Mouse (Mus musculus) embryo, embryonic 10 days (tissue): ENCODE data around the gene Prkar1b.

Experiments
- DNase-seq: peaks from one replicate; pipeline ENCODE4 v3.0.0-alpha.2; 2015; ENCODE audit warnings: low spot score

Prkar1b gene

DNA sequence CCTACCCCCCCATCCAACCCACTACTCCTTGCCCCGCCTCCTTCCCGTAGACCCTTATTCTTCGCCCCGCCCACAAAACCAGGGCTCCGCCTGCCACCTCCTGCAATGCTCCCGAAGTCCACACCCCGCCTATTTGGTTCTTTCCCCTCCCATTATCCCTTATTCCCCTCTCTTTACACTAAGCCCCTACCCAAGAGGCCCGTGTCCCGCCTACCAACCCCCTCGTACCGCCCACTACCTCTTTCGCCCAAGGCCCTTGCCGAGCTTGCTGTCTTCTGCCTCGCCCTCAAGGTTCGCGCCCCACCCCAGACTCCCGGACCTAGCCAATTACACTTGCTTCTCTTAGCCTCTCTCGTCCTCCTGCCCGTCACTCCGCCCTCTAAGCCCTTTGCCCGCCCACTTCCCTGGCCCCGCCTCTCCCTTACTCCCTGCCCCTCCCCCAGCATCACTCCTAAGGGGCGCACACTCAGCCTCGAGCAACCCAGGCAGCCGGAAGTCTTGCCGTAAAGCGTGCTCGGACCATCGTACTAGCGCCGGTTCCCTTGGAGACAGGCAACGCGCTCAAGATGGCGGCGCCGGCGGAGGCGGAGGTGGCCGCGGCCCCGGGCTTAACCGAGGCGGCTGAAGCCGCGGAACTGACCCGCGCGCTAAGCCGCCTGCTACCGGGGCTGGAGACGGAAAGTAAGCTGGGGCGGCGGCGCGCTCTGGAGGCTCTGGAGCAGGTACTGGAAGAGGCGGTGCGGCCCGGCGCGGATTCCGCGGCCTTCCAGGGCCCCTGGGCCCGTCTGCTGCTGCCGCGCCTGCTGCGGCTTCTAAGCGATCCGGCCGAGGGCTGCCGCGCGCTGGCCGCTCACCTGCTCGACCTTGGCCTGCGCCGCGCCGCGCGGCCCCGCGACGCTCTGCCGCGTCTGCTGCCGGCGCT lies at the start of gene Prkar1b, which contains the start of gene Dnaaf5:
Prkar1b (minus strand) TSS at position 321 of the 922 bp plus-strand sequence.
Dnaaf5 (plus strand) TSS at position 543 of the 922 bp plus-strand sequence.
- DNase-seq, result peak; percentile 99

DNA sequence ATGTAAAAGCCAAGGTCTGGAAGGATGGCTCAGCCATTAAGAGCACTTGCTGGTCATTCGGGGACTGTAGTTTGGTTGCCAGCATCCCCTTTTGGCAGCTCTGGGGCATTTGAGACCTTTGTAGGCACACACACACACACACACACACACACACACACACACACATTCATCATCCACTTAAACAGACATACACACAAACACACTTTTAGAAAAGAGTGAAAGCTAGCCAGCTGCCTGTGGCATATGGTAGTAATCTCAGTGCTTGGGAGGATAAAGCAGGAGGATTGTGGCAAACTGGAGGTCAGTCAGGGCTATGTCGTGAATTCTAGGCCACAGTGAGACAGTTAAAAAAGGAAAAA lies 49.8 kb upstream of the Prkar1b start:
- peak; percentile 13 for DNase-seq

DNA sequence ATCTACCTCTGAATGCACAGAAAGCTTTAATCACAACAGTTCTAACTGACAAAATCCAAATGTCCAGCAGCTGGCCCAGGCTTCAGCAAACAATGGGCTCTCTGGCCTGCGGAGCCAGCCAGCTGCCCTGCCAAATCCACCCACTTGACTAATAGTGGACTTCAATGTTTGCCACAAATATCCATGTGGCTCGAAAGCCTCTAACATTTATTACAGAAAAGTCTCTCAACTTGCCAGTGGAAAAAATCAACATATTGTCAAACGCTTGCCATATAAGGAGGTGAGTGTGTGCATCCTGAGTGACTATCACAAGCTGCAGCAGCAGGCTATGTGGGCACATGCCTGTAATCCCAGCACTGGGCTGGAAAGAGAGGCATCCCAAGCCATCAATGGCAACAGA lies 49.0 kb upstream of the Prkar1b start:
- DNase-seq, result no peak

DNA sequence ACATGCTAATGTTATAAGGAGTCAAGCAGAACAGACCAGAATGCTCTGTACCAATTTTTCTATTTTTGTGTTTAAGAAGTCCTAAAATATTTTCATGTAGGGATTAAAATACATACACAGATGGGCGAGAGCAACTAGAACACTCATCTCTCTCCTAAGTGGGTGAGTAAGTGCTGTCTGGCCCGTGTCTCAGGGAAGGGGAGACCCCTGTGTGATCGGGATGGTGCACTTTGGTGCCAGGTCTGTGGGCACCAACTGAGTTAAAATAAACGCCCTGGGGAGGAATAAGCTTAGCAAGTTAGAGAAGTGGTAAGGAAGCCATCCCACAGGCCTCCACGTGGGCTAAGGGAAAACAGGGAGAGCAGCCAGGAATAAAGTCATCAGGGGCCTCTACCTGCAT lies 41.2 kb upstream of the Prkar1b start:
- no peak for DNase-seq

DNA sequence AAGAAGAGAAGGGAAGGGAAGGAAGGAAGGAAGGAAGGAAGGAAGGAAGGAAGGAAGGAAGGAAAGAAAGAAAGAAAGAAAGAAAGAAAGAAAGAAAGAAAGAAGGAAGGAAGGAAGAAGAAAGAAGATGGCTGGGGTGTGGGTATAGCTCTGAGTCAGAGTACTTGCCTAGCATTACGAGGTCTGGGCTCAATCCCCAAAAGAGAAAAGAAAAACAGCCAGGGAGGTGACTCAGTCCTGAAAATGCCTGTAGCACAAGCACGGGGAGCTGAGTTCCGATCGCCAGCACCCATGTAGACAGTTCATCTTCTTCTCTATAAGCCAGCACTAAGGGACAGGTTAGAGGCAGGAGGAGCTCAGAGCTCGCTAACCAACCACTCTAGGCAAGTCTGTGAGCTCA lies 39.9 kb upstream of the Prkar1b start:
- DNase-seq, result no peak

DNA sequence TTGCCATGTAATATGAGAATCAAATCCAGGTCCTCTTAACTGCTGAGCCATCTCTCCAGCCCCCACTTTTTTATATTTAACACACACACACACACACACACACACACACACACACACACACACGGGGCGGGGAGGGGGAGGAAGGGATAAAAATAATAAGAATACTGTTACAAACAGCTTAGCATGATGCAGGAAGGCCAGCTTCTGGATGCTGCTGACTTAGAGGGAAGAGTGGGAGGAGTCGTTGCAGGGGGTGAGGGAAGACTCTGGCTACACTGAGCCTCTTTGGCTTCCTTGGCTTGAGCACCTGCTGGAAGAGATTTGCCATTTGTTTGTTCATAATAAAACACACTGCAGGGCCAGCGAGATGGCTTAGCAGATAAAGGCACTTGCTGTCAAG lies 35.1 kb upstream of the Prkar1b start:
- no peak for DNase-seq

DNA sequence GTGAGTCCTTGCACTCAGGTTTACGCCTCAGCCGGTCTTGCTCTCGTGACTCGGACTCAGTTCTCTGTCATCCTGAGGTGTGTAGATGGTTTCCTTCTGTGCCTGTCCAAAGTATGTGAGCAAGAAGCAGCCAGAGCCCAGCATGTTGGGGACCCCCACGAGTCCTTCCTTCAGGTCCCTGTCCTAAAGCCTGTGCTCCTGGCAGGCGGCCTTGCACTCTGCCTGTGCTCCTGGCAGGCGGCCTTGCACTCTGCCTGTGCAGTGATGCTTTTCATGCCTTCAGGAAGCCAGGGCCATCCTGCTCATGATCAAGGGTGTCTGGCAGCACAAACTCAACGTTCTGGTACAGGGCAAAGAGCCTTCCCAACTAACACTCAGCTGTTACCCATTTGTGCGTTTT lies 33.8 kb upstream of the Prkar1b start:
- no peak for DNase-seq

DNA sequence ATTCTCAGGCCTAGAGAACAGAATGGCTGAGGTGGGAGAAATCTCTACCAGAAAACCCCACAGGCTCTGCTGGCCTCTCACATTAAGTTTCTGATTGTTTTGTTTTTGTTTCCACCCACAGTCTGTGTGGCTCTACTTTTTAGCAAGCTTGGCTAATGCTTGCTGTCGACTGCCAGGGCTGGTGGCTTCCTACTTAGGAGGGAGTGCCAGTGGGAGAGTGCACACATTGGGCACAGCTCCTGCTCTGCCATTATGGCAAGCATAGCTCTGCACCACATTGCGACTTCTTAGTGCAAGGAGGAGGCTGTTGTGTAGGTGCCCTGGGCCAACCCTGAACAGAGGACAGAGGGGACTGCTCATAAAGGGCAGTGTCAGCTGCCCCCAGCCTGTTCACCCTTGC lies 33.3 kb upstream of the Prkar1b start:
- DNase-seq, result no peak

DNA sequence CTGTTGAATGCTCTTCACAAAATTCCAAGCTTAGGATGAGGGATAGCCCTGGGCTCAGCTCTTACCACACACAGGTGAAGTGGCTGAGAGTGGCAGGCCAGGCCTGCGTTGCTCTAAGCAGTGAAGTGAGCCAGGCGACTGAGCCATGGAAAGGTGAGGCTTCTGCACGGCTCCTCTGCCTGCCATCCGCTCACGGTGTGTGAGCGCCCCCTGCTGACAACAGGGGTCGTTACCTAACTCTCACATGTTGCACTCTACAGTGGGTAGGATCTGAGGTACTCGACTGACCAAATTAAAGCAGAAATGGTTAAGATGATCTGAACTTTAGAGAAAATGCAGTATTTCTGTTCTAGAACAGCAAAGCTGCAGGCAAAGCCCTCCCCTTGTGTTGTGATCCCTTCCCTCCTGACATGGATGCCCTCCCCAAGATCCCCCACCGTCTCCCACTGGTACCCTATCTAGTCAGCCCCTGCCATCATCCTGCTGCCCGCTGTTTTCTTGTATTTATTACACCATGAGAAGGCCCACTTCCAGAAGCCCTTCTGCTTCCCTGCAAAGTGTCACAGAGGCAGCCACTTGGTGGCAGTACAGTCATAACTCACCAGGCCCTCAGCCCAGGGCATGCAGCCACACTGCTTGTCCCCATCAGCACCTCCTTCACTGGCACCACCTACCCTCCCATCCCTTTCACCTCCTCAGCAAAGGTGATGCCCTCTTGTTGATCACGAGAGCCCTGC lies 29.3 kb upstream of the Prkar1b start:
- peak; percentile 91 for DNase-seq

DNA sequence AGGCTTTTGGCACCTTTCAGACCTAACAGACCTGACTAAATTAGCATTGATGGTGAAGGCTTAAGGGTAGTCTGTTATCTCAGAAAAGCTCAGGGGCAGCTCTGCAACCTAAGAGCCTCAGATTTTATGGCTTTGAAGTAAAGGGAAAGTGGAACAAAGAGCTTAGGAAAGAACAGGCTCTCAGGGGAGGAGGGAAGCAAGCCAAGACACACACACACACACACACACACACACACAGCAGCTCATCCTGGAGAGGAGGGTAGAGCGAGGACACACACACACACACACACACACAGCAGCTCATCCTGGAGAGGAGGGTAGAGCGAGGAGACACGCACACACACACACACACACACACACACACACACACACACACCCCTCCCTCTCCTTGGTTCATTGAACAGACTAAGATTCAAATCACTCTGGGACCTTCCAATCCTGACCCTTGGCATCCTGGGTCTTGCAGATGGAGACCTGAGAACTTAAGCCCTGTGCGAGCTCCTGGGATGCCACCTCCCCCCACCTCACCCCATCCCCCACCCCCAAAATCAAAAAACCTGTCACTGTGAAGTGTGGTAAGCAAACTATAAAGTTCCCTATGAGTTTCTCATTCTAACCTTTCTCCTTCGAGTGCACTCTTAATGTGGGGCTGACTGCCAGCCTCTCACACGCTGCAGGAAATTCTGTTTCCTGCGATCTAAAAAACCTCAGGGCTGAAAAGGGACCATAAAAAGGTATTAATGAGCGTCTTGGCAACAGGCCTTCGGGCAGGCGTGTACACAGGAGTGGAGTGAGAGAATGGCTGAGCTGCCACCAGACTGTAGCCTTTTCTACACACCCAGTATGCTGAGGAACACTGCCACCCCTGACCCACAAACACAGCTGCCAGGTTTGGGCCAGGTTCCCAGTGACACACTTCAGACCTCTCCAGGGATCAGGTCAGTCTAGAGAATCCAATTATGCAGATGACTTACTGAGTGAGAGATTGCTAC lies 25.1 kb upstream of the Prkar1b start:
- peak; percentile 14 for DNase-seq

DNA sequence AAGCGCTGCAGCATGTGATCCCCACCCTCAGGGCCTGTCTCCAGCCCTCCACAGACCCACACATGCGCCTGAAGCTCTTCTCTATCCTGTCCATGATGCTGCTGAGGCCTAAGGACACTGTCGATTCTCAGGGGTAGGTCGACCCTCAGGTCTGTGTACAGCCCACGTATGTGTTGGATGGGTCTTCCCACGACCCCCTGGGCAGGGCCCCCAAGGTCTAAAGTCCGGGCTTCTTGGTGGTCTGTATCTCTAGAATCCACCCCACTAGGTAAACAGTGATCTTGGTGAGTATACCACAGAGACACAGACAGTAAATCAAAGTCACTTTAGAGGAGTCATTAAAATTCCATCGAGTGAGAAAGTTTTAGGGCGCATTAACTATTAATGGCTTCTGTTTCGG lies 24.3 kb upstream of the Prkar1b start:
- peak; percentile 23 for DNase-seq

DNA sequence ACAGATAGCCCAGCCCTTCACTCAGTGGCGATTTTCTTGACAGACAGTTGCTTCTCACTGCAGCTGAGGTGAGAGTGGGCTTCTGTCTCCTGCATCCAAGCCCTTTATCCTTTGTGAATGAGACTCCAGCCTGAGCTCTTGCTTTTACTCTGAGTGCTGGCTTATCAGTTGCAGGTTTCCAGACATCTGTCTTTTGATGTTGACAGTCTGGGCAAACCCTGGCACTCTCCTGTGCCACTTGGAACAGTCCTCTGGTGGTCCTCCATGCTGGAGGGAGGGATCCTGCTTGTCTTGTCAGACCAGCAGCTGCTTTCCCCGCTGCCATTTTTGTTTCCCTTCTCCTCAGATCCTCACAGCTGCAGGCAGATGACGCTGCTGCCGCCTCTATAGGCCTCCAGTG lies 22.1 kb upstream of the Prkar1b start:
- DNase-seq, result no peak

DNA sequence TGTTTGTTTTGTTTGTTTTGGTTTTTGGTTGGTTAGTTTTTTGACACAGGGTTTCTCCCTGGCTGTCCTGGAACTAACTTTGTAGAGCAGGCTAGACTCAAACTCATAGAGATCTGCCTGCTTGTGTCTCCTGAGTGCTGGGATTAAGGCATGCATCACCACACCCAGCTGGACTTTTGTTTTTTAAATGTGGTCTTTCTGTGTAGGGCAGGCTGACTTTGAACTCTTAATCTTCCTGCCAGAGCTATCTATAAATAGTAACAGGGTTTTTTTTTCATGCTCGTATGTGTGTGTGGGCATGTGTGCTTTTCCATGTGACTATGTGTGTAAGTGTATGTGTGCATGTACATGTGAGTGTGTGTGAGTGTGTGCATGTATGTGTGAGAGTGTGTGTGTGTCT lies 17.7 kb upstream of the Prkar1b start:
- no peak for DNase-seq

DNA sequence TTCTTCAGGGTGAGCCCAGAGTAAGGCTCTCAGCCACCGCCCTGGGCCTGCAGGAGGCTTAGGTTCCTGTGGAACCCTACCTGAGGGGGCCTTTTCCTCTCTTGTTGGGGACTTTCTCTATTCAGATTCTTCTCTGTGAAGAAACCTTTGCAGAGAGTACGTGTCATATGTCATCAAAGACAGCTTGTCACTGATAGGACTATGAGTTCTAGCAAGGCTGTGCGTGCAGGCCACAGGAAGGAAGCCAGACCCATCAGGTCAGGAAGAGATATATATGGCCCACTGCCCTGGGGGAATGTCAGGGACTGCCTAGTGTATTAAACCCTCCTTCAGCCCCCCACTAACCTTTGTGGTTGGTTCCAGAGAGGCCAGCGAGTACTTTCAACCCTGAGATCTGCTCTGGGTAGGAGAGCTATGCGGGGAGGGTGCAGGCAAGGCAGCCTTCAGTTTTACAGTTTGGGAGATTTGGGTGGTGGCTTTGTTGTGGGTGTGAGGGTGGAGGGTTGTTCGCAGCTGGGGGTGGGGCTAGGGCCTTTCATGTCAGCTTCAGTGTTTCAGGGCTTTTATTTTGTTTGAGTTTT lies 17.1 kb upstream of the Prkar1b start:
- no peak for DNase-seq

DNA sequence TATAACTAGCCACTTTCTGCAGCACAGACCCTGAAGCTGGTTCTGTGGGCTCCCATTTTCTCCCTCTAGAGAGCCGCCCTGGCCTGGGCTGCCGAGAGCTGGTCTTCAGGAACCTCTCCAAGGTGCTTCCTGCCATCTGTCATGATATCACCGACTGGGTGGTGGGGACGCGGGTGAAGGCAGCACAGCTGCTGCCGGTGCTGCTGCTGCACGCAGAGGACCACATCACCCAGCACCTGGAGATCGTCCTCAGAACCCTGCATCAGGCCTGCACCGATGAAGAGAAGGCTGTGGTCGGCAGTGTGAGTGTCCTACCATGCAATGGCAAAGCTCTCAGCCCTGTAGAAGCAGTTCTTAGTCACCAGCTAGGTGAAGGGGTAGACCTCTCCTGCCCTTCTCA lies 11.8 kb upstream of the Prkar1b start:
- no peak for DNase-seq

DNA sequence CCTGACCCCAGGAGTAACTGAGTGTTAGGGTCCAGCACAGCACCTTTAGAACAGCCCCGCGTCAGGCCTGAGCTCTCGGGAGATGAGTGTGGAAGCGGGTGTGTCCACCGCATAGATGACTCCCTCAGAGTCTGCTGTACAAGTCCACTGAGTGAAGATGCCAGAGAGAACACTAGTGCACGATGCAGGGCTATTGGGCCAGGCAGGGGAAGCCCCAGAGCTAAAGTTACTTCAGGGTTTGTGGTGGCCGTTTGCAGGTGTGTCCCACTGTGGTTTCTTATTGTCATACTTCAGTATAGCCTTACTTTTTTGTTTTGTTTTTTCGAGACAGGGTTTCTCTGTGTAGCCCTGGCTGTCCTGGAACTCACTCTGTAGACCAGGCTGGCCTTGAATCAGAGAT lies 11.1 kb upstream of the Prkar1b start:
- no peak for DNase-seq

DNA sequence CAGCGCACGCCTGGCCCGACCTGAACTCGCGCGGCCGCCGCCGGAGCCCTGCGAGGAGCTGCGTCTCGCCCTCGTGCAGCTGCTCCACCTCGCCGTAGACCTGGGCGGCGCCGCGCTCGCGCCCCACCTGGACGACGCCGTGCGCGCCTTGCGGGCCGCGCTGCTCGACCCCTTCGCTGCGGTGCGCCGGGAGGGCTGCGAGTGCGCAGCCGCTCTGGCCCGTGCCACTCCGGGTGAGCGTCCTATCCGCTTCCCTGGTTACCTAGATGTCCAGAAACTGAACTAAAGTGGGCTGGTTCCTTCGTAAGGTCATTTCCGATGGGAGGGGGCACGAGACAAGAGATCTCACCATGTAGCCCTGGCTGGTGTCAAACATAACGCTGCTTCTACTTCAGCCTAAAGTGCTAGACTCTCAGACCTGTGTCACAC lies 816 bp upstream of the Prkar1b start:
- peak; percentile 37 for DNase-seq

DNA sequence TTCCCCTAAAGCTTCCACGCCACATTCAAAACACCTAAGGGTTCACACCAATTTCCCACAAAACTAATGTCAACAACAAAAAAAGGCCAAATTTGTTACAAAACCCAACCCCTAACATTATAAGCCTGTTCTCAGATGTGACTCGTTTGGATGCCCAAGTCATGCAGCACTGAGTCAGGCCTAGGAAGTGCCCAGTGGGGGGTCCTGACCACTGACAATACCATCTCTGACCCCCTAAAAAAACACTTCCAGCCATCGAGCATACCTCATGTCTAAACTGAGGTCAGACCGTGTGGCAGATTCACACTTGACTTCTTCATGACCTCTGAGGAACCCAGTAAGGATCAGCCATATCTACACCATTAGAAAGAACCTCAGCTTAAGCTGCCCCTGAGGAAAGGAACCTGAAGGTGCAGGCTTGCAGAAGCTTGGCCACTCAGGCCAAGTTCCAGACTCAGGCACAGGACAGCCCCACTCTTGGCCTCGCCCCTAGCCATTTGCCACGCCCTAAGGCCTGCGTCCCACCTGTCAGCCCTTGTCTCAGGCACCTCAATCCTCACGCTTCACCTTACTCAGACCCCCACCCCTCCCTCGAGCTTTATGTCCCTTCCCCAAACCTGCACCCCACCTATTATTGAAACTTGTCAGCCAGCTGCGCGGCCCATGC lies 662 bp downstream of the Prkar1b start:
- no peak for DNase-seq

DNA sequence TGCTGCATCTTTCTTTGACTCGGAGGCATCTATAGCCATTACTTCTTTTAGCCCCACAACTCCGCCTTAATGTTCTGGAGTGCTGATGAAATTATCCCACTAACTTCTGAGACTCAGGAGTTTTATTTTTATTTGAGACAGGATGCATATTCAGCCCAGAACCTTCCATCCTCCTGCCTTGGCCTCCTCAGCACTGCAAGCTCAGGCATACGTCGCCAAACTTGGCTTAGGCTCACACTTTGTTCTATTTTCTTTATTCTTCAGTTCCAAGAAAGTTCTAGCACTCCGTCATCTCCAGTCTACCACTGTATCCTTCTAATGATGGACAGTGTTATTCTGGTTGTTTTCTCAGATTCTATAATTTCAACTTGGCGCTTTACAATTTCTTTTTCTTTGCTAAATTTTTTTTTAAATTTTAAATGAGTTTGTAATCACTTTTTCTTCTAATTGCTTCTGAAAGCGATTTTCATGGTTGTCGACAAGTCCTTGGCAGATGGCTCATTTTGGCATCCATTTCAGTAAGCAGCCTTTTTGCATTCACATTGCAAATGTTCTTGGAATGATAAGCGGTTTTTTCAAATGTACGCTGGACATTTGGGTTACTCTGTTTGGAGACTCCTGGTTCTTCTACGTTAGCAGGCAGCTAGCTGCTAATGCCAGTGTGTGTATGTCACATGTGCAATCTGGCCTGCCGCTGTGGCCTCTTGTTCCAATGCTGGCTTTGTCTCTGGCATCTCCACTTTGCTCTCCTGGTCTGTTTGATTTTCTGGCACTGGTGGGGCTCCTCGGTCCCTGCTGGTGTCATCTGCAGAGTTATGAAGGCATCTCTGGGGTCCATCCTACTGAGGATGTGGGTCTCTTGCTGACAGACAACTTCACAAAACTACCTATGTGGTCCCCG lies 2.4 kb downstream of the Prkar1b start:
- DNase-seq, result no peak

DNA sequence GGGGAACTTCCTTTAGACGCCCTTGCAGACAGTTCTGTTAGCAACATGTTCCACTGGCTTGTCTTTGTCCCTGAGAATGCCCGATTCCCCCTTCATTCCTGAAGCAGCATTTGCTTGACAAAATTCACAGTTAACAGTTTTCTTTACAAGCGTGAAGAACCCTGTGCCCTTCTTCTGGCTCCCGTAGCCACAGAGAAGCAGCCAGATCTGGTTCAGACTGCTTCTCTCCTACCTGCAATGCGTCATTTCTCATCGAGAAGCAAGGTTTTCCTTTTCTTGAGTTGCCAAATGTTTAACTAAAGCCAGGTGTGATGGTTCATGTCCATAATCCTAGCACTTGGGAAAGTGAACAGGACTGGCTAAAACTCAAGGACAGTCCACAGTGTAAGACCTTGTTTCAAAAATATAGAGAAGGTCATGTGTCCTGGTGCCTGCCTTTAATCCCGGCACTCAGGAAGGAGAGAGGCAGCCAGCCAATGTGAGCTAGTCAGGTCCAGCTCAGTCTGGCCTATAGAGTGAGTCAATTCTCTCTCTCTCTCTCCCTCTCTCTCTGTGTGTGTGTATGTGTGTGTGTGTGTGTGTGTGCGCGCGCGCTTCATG lies 3.2 kb downstream of the Prkar1b start:
- no peak for DNase-seq
